Mouse (Mus musculus) hindbrain, embryonic 11.5 days (tissue): Measurements from ENCODE around the gene Rnf38. TPM values are rescaled to one million over a fixed set of nuclear protein-coding genes. Genes with fewer than 3 reads are reported as not detected.
A peak's percentile ranks its signal among the peaks of the same experiment; 100 is the strongest.

ENCODE experiments used
- ATAC-seq: fragments of 200-750 bp; cut with Nextera tagmentation; 2 replicates; pipeline ENCODE4 v1.8.0; 2017; ENCODE audit warnings: mild to moderate bottlenecking, moderate TSS enrichment, moderate library complexity; ENCODE audit not compliant: low FRiP score
- DNase-seq: peaks from one replicate; pipeline ENCODE4 v3.0.0-alpha.2; 2015; ENCODE audit warnings: low spot score
- H3K27ac ChIP-seq: fragments of 300-500 bp; sonication (generic); 2 replicates; pipeline ENCODE4 v1.5.1; 2014; ENCODE audit warnings: mild to moderate bottlenecking, low read depth, low read length
- H3K27me3 ChIP-seq: fragments of 300-500 bp; sonication (generic); 2 replicates; pipeline ENCODE4 v1.6.1; 2014; ENCODE audit warnings: mild to moderate bottlenecking, low read length, moderate library complexity, mixed read lengths; ENCODE audit not compliant: control insufficient read depth, insufficient read depth
- H3K36me3 ChIP-seq: fragments of 300-500 bp; sonication (generic); 2 replicates; pipeline ENCODE4 v1.6.1; 2014; ENCODE audit warnings: mild to moderate bottlenecking, low read length, moderate library complexity, mixed read lengths; ENCODE audit not compliant: control insufficient read depth, insufficient read depth
- H3K4me1 ChIP-seq: fragments of 300-500 bp; sonication (generic); replicated peaks from 2 replicates; pipeline ENCODE4 v1.6.1; 2014; ENCODE audit warnings: low read length, mixed read lengths; ENCODE audit not compliant: control insufficient read depth, insufficient read depth
- H3K4me2 ChIP-seq: fragments of 300-500 bp; sonication (generic); replicated peaks from 2 replicates; pipeline ENCODE4 v1.6.1; 2014; ENCODE audit warnings: mild to moderate bottlenecking, low read depth, low read length
- H3K4me3 ChIP-seq: fragments of 300-500 bp; sonication (generic); 2 replicates; pipeline ENCODE4 v1.5.1; 2014; ENCODE audit warnings: low read depth, low read length
- H3K9ac ChIP-seq: fragments of 300-500 bp; sonication (generic); 2 replicates; pipeline ENCODE4 v1.6.1; 2014; ENCODE audit warnings: low read depth, low read length
- H3K9me3 ChIP-seq: fragments of 300-500 bp; sonication (generic); 2 replicates; pipeline ENCODE4 v1.6.1; 2016; ENCODE audit warnings: low read length; ENCODE audit not compliant: control insufficient read depth
- WGBS: fragments of 180-500 bp; shearing (Covaris S2); extraction: QIAGEN DNeasy Blood & Tissue Kit; methylation state at CpG from one replicate; pipeline ENCODE4 v1.1.7; 2014; 5-methylcytosine and 5-hydroxymethylcytosine counted together
- polyA plus RNA-seq: library from polyadenylated mRNA; unstranded; fragments of >200 nt; fragmentation: Nextera tagmentation; extraction: Ambion mirVana; gene quantifications from 2 replicates; pipeline ENCODE4 v1.2.1, GENCODE M21; 2014

Gene Rnf38
- polyA plus RNA-seq, 1 experiment from 2014 or later = 57.0 TPM

GRCm38 (mm10) chr4:44183862-44184261 is 49.7 kb downstream of the Rnf38 start:
- Histone ChIP-seq H3K9ac (no peak overlapping the region), H3K27ac (no peak overlapping the region), H3K36me3 (no peaks in the 10 kb centered on the region), H3K4me2 (no peak overlapping the region), H3K27me3 (no peaks in the 10 kb centered on the region), H3K4me3 (no peak overlapping the region), H3K9me3 (no peaks in the 10 kb centered on the region), H3K4me1 (no peaks in the 10 kb centered on the region)
- ATAC-seq (no peak), DNase-seq (no peak)
- WGBS = 53% methylated on average over 1 of the region's 1 CpGs

DNA sequence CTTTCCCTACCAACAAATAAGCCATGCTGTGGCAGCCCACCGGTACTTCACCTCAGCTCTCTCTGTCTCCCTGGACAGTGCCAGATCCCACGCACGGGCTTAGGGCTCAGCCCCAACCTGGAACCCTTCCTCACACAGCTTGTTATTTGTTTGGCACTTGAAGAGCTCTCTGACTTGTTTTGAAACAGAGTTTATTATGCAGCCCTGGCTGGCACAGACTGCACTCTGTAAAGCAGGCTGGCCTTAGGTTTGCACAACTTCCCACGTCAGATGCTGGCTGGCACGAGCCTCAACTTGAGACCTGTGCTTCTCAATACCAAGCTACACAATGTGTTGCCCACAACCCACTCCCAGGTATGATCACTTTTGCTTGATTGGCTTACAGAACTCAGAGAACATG is 53.8 kb downstream of the Rnf38 start:
- Histone ChIP-seq H3K27ac (no peak overlapping the region), H3K4me3 (no peak overlapping the region), H3K36me3 (no peaks in the 10 kb centered on the region), H3K9ac (no peak overlapping the region), H3K27me3 (no peaks in the 10 kb centered on the region), H3K9me3 (no peaks in the 10 kb centered on the region), H3K4me2 (no peak overlapping the region), H3K4me1 (no peaks in the 10 kb centered on the region)
- DNase-seq = no peak
- WGBS = 92% methylated on average over 5 of the region's 5 CpGs
- no peak for ATAC-seq

DNA sequence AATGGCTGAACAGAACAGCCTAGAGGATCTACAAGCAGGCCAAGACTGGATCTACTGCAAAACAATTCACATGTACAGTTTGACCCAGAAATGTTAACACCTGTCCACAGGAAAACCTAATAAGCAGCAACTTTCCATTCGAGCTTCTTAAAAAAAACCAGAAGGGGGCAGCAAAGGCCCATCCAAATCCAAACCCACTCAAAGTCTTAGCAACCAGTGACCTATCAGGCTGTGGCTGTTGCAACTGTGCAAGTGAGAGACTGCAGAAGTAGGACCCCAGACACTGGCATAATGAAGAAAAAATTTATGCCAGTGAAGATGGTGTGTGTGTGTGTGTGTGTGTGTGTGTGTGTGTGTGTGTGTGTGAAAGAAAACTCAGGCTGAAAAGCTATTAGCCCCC is 60.4 kb downstream of the Rnf38 start:
- H3K36me3 ChIP-seq = no peaks in the 10 kb centered on the region
- ATAC-seq (no peak), DNase-seq (peak; percentile 72)
- no peak overlapping the region for H3K27ac ChIP-seq
- no peaks in the 10 kb centered on the region for H3K9me3 ChIP-seq
- H3K27me3 ChIP-seq = no peaks in the 10 kb centered on the region
- 0 out of 2 replicates have a peak, but pooled peaks cover 2% of the 10 kb centered on the region for H3K4me1 ChIP-seq
- 3% methylated on average over 1 of the region's 1 CpGs for WGBS
- no peak overlapping the region for H3K4me2 ChIP-seq
- H3K9ac ChIP-seq = no peak overlapping the region
- no peak overlapping the region for H3K4me3 ChIP-seq

- no peak overlapping the region for H3K9ac ChIP-seq
- DNase-seq (no peak), ATAC-seq (no peak)
- no peaks in the 10 kb centered on the region for H3K36me3 ChIP-seq
- no peak overlapping the region for H3K27ac ChIP-seq
- no peaks in the 10 kb centered on the region for H3K27me3 ChIP-seq
- H3K4me1 ChIP-seq = 0 out of 2 replicates have a peak, but pooled peaks cover 2% of the 10 kb centered on the region
- no peaks in the 10 kb centered on the region for H3K9me3 ChIP-seq
- H3K4me2 ChIP-seq = no peak overlapping the region
- H3K4me3 ChIP-seq = no peak overlapping the region
- 48% methylated on average over 5 of the region's 5 CpGs for WGBS
Observed at GRCm38 (mm10) chr4:44172676-44173075, 60.9 kb downstream of the Rnf38 start.

- Histone ChIP-seq H3K27me3 (no peaks in the 10 kb centered on the region), H3K4me1 (peaks cover 7% of the 10 kb centered on the region; the same call in 1 of the 2 replicates)
- WGBS = 93% methylated on average over 3 of the region's 3 CpGs
Observed at GRCm38 (mm10) chr4:44169884-44170283, 63.7 kb downstream of the Rnf38 start.

GRCm38 (mm10) chr4:44168816-44169215 is 64.8 kb downstream of the Rnf38 start:
- Histone ChIP-seq H3K27ac (no peak overlapping the region), H3K9me3 (no peaks in the 10 kb centered on the region), H3K4me2 (peak overlapping the region; percentile 51), H3K9ac (no peak overlapping the region), H3K36me3 (no peaks in the 10 kb centered on the region), H3K4me1 (peaks cover 9% of the 10 kb centered on the region; the same call in 1 of the 2 replicates), H3K27me3 (no peaks in the 10 kb centered on the region), H3K4me3 (peak overlapping the region; percentile 35; the same call in 1 of the 2 replicates)
- 4% methylated on average over 7 of the region's 7 CpGs for WGBS
- no peak for ATAC-seq
- DNase-seq = no peak

More at GRCm38 (mm10) chr4:44169884-44170283, 63.7 kb downstream of the Rnf38 start:
- ATAC-seq (no peak), DNase-seq (no peak)
- Histone ChIP-seq H3K4me3 (no peak overlapping the region), H3K4me2 (no peak overlapping the region), H3K9ac (no peak overlapping the region), H3K9me3 (no peaks in the 10 kb centered on the region), H3K27ac (no peak overlapping the region), H3K36me3 (no peaks in the 10 kb centered on the region)

DNA sequence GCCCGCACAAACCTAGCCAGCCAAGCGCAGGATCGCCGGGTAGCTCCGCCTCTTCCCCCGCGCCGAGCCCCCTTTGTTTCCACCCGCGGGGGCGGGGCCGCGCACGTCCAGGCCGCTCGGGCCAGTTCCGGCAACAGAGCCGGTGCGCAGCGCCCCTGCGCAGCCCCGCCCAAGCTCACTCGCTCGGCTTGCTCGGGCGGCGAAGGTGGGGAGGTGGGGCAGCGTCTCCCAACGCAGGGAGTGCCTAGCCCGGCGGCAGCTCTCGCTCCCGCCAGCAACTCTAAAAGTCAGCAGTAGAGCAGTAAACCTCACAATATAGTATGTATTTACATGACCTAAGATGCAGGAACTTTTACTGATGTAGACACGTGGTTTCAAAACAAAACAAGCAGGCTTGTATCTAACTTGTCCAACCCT is 65.3 kb downstream of the Rnf38 start:
- no peaks in the 10 kb centered on the region for H3K9me3 ChIP-seq
- H3K27ac ChIP-seq = no peak overlapping the region
- H3K27me3 ChIP-seq = no peaks in the 10 kb centered on the region
- DNase-seq (peak; percentile 96), ATAC-seq (peak; percentile 87)
- H3K4me3 ChIP-seq = peak overlapping the region; percentile 35
- H3K4me2 ChIP-seq = peak overlapping the region; percentile 51
- no peaks in the 10 kb centered on the region for H3K36me3 ChIP-seq
- H3K9ac ChIP-seq = 0 out of 2 replicates have a peak overlapping the region, but pooled peaks have one; percentile 31
- H3K4me1 ChIP-seq = peaks cover 9% of the 10 kb centered on the region; the same call in 1 of the 2 replicates
- 0% methylated on average over 18 of the region's 34 CpGs for WGBS

GRCm38 (mm10) chr4:44167397-44168121 is 66.0 kb downstream of the Rnf38 start:
- Histone ChIP-seq H3K4me2 (peak overlapping the region; percentile 63), H3K27me3 (no peaks in the 10 kb centered on the region), H3K9me3 (no peaks in the 10 kb centered on the region), H3K4me1 (peaks cover 9% of the 10 kb centered on the region; the same call in 1 of the 2 replicates), H3K9ac (peak overlapping the region; percentile 97), H3K36me3 (no peaks in the 10 kb centered on the region), H3K4me3 (peak overlapping the region; percentile 84), H3K27ac (peak overlapping the region; percentile 100)
- under 1% methylated on average over 68 of the region's 95 CpGs for WGBS
- DNase-seq (peak; percentile 94), ATAC-seq (peak; percentile 92)
